Mouse (Mus musculus): ENCODE results near the gene Plxnc1. TPM values are rescaled to one million over a fixed set of nuclear protein-coding genes. Genes with fewer than 3 reads are reported as not detected.

Gene Plxnc1
- polyA plus RNA-seq, 1 experiment = 82.8 TPM

DNA sequence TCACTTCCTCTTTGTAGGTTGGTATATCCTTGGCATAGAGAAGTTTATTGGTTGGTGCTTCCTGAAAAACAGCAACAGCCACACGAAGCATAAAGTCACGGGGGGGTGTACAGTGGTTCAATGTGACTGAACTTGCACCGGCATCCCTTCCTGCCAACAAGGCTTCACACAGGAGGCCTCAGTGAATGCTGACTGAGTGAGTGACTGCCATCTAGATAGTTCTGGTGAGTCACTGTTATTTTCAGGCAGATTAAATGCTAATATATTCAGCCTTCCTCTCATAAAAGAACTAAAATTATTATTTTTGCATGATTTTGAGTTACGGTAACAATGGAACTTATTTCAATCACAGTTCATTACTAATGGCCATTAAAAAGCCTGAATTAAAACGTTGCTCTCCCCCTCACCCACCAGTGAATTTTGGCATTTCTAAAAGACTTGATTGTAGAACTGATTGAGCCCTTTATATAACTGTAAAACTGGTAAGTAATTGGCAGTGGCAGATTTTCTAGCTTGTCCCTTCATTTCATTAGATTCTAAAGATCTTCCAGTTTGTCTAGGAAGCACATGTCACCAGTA is 149.9 kb downstream of the Plxnc1 start:
- TF ChIP-seq CTCF (IDR thresholded peaks at IDR 0.05; ENCODE audit: low read depth, low read length) (no peak), POLR2A (IDR thresholded peaks at IDR 0.05; ENCODE audit: borderline replicate concordance, low read depth, low read length) (no peak)

DNA sequence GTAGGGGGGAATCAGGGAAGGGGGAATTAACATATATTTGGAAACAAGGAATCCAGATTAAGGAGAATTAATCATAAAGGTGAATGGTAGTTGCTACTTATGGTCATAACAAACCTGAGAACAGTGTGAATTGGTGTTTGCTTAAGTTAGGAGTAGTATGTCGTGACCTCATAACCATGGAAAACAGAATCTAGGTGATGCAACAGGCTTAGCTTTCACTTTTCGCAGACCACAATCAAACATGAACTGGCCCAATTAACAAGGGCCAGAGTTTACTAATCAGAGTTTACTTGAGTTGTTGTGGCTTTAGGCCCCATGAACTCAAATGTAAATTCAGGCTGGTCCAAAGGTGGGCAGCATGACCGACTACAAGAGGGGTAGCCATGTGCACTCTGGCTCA is 150.7 kb downstream of the Plxnc1 start:
- TF ChIP-seq POLR2A (IDR thresholded peaks at IDR 0.05; ENCODE audit: borderline replicate concordance, low read depth, low read length) = no peak
- no peak for TF ChIP-seq CTCF (IDR thresholded peaks at IDR 0.05; ENCODE audit: low read depth, low read length)
- Histone ChIP-seq H3K4me3 (ENCODE audit: insufficient read depth, low read length) (no peak overlapping the region), H3K27ac (ENCODE audit: insufficient read depth, low read depth, low read length) (no peak overlapping the region), H3K4me1 (ENCODE audit: control insufficient read depth, insufficient read depth, low read length) (peaks cover 6% of the 10 kb centered on the region)

More for the DNA sequence above, 149.9 kb downstream of the Plxnc1 start:
- peaks cover 6% of the 10 kb centered on the region for H3K4me1 ChIP-seq (ENCODE audit: control insufficient read depth, insufficient read depth, low read length)
- H3K27ac ChIP-seq (ENCODE audit: insufficient read depth, low read depth, low read length) = no peak overlapping the region
- H3K4me3 ChIP-seq (ENCODE audit: insufficient read depth, low read length) = no peak overlapping the region

DNA sequence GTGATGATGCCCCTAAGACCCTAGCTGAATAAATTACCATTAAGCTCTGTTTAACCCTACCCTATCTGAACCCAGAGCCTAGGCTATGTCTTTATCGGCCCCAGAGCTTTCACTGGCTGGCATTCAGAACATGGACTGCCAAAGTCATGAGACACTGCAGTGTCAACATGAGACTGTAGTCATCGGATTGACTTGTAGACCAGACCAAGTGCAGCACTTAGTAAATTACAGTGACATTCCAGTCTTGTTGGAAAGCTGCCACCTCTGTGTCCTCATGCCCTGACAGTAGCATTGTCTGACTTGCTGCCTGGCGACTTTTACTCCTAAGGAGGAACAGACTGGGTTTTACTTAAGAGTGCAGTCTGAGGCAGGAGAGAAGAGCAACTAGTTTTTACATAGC is 155.4 kb downstream of the Plxnc1 start:
- Histone ChIP-seq H3K4me1 (ENCODE audit: control insufficient read depth, insufficient read depth, low read length) (peaks cover 3% of the 10 kb centered on the region), H3K27ac (ENCODE audit: insufficient read depth, low read depth, low read length) (no peak overlapping the region), H3K4me3 (ENCODE audit: insufficient read depth, low read length) (no peak overlapping the region)
- no peak for TF ChIP-seq CTCF (IDR thresholded peaks at IDR 0.05; ENCODE audit: low read depth, low read length)
- no peak for TF ChIP-seq POLR2A (IDR thresholded peaks at IDR 0.05; ENCODE audit: borderline replicate concordance, low read depth, low read length)

DNA sequence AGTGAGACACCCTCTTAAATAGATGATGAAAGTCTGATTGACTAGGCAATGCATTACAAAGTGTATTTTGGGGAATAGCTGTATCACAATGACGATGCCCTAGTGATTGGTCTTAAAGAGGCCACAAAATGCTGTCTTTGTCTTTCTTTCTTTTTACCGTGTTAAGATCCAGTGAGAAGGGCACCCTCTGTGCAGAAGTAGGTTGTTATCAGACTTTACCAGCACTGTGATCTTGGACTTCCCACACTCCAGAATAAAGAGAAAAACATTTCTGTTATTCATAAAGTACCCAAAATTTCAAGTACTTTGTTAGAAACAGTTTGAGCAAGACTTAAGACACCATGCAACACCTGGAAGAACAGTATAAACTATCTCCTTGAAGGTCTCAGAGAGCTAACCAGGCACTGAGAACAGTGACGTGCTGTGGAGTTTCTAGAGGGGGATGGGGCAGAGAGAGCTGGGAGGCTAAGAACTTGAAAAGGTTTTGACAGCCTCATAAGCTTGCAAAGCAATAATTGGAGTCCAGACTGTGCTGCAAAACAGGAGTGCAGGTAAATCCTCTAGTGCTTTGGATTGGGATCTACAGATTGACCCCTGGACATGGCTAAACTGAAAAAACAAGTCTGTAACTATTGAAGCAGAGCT is 163.9 kb downstream of the Plxnc1 start:
- TF ChIP-seq CTCF (IDR thresholded peaks at IDR 0.05; ENCODE audit: low read depth, low read length) (no peak), POLR2A (IDR thresholded peaks at IDR 0.05; ENCODE audit: borderline replicate concordance, low read depth, low read length) (no peak)
- no peak overlapping the region for H3K4me3 ChIP-seq (ENCODE audit: insufficient read depth, low read length)
- no peaks in the 10 kb centered on the region for H3K4me1 ChIP-seq (ENCODE audit: control insufficient read depth, insufficient read depth, low read length)
- no peak overlapping the region for H3K27ac ChIP-seq (ENCODE audit: insufficient read depth, low read depth, low read length)

DNA sequence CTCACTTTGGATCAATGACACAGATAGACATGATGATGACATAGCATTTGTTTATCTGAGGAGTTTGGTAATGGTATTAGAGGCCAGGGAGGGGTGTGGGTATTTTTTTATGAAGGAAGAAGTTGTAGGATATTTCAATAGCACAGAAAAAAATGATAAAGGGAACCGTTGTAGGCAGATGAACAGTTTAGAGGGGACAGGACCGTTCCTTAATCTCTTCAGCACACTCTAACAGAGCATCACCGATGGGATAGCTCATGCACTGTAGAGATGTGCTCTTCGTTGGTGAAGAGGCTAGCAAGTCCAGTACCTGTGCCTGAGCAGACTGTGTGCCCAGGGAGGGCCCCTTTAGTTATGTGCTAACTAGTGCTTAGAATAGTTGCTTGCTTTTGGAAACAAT is 165.3 kb downstream of the Plxnc1 start:
- Histone ChIP-seq H3K27ac (ENCODE audit: insufficient read depth, low read depth, low read length) (no peak overlapping the region), H3K4me3 (ENCODE audit: insufficient read depth, low read length) (no peak overlapping the region), H3K4me1 (ENCODE audit: control insufficient read depth, insufficient read depth, low read length) (no peaks in the 10 kb centered on the region)
- no peak for TF ChIP-seq POLR2A (IDR thresholded peaks at IDR 0.05; ENCODE audit: borderline replicate concordance, low read depth, low read length)

DNA sequence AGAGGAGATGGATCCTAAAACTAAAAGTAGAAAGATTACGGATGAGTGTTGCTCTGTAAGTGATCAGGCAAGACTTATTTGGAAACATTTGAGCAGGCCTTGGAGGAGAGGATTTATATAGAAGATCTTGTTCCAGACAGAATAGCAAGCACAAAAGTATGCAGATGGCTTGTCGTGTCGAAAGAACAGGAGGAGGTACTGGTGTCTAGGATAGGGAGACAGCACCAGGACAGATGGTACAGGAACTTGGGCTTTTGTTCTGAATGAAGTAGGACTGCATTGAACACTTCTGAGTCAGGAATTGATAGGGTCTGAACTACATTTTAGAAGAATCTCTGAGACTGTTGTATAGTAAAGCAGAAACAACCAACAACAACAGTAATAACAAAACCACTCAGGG is 167.1 kb downstream of the Plxnc1 start:
- Histone ChIP-seq H3K4me3 (ENCODE audit: insufficient read depth, low read length) (no peak overlapping the region), H3K27ac (ENCODE audit: insufficient read depth, low read depth, low read length) (no peak overlapping the region), H3K4me1 (ENCODE audit: control insufficient read depth, insufficient read depth, low read length) (no peaks in the 10 kb centered on the region)
- TF ChIP-seq POLR2A (IDR thresholded peaks at IDR 0.05; ENCODE audit: borderline replicate concordance, low read depth, low read length) = no peak
- no peak for TF ChIP-seq CTCF (IDR thresholded peaks at IDR 0.05; ENCODE audit: low read depth, low read length)

DNA sequence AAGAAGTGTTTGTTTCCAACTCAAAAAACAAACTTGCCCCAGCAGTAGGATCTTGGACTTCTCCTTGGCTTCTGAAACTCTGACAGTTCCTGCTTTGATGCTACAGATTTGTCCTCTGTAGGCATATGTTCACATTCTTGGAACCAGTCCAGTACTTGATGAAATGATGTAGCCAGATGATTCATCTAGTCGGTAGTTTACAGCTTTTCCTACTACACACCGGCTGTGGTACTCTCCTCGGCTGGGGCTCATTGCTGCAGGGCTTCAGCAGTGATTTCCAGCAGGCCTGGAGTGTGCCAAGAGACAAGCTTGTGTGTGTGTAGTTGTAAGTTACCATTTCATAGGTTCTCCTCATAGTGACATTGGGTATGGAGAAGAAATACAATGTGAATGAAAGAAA is 173.1 kb downstream of the Plxnc1 start:
- 0 out of 2 replicates have a peak overlapping the region, but pooled peaks have one; percentile 38 for H3K27ac ChIP-seq (ENCODE audit: insufficient read depth, low read depth, low read length)
- no peak for TF ChIP-seq POLR2A (IDR thresholded peaks at IDR 0.05; ENCODE audit: borderline replicate concordance, low read depth, low read length)
- H3K4me3 ChIP-seq (ENCODE audit: insufficient read depth, low read length) = no peak overlapping the region
- H3K4me1 ChIP-seq (ENCODE audit: control insufficient read depth, insufficient read depth, low read length) = peaks cover 5% of the 10 kb centered on the region

DNA sequence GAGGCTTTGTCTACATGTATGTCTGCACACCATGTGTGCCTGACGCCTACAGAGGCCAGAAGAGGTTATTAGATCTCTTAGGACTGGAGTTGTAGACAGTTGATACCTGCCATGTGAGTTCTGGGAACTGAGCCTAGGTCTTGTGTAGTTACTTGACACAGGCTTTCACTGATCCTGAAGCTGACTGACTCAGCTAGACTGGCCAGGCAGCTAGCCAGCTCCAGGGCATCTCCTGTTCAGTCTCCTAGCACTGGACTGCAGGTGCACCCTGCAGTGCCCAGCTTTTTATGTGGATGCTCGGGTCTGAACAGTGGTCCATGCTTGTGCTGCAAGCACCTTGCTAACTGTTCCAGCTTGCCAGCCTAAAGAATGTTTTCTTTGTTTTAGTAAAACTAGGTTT is 197.6 kb downstream of the Plxnc1 start:
- TF ChIP-seq POLR2A (IDR thresholded peaks at IDR 0.05; ENCODE audit: borderline replicate concordance, low read depth, low read length) = no peak
- no peak for TF ChIP-seq CTCF (IDR thresholded peaks at IDR 0.05; ENCODE audit: low read depth, low read length)
- Histone ChIP-seq H3K4me1 (ENCODE audit: control insufficient read depth, insufficient read depth, low read length) (no peaks in the 10 kb centered on the region), H3K4me3 (ENCODE audit: insufficient read depth, low read length) (no peak overlapping the region), H3K27ac (ENCODE audit: insufficient read depth, low read depth, low read length) (no peak overlapping the region)

DNA sequence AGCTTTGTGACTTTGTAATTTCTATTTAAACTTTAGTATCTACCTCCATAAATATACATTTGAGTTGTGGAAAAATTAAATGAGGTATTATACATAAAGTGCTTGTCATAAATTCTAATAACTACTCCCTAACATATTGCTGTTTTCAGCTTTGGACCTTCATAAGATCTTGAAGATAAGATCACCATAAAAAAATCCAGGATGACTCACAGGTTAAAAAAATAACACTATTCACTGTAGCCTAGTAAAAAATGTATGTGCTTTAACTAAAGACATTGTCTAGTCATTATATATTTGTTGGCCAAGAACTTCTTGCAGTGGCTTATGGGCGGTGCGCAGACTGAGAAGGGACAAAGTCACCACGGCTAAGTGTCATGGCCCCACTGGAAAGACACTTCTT is 203.2 kb downstream of the Plxnc1 start:
- no peak for TF ChIP-seq CTCF (IDR thresholded peaks at IDR 0.05; ENCODE audit: low read depth, low read length)
- TF ChIP-seq POLR2A (IDR thresholded peaks at IDR 0.05; ENCODE audit: borderline replicate concordance, low read depth, low read length) = no peak
- Histone ChIP-seq H3K4me1 (ENCODE audit: control insufficient read depth, insufficient read depth, low read length) (peaks cover 4% of the 10 kb centered on the region), H3K27ac (ENCODE audit: insufficient read depth, low read depth, low read length) (no peak overlapping the region), H3K4me3 (ENCODE audit: insufficient read depth, low read length) (no peak overlapping the region)

Data from bone marrow macrophage, adult 2 months (primary cell).